Mouse (Mus musculus) thymus, postnatal 36 days (tissue): Measurements from ENCODE around the gene Ogg1.
"Not testable (repeated sequence)": the region's sequence is repeated elsewhere in the genome, so short reads cannot be mapped to it uniquely, and the experiment has no call there.

Source experiments
- DNase-seq, 2 experiments: peaks; one replicate each; pipeline ENCODE4 v3.0.0; 2022; ENCODE audit warnings: mixed read lengths in 2 of 2

The Ogg1 gene

DNA sequence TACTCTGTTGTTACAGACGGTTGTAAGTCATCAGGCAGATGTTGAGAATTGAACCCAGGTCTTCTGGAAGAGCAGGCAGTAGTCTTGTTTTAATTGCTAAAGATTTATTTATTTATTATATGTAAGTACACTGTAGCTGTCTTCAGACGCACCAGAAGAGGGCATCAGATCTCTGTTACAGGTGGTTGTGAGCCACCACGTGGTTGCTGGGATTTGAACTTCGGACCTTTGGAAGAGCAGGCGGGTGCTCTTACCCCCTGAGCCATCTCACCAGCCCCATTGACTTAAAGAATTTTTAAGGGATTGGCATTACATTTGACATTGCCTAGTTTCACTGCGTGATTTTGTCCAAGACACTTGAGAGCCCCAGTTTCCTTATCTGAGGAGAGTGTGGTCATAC, 6.0 kb downstream of the Ogg1 start:
- not testable (repeated sequence) for DNase-seq

DNA sequence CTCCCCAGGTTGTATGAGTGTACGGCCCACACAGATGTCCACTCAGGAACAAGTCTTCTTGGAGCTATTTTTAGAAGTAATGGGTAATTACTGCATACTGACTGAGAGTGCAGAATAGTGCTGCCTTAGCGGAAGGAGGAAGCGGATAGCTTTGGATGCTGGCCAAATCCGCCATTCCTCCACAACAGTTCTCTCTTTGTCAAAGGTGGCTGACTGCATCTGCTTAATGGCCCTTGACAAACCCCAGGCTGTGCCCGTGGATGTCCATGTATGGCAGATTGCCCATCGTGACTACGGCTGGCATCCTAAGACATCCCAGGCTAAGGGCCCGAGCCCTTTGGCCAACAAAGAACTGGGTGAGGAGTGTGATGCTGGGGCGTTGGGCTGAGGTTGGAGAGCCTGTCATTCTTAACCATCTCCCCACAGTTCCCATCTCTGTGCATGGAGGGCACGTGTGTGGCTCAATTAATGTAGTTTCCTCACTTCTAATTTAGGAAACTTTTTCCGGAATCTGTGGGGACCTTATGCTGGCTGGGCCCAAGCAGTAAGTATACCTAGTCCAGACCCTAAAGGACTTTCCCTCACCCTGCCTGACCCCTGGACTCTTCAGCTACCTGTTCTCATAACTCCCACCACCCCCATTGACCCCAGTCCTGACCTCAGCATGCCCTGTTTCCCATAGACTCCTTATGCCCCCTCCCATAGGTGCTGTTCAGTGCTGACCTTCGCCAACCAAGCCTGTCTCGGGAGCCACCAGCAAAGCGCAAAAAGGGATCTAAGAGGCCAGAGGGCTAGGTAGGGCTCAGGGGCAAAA, 6.6 kb downstream of the Ogg1 start:
- no peak for DNase-seq

DNA sequence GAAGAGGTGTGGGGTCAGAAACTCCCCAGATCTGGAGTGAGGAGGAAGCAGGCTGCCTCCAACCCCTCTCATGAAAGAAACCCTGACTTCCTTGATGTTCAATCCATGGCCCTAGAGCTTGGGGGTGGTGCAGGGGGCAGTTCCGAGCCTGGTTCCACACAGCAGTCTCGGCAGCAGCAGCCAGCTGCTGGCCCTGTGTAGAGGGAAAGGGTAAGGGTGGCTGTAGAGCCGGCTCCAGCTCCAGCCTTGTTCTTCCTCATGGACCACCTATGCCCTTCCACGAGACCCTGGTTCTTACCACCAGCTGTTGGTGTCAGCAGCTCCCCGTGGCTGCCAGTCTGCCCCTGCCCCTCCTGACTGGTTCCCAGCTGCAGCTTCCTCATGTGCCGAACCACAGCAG, 7.4 kb downstream of the Ogg1 start:
- no peak for DNase-seq

DNA sequence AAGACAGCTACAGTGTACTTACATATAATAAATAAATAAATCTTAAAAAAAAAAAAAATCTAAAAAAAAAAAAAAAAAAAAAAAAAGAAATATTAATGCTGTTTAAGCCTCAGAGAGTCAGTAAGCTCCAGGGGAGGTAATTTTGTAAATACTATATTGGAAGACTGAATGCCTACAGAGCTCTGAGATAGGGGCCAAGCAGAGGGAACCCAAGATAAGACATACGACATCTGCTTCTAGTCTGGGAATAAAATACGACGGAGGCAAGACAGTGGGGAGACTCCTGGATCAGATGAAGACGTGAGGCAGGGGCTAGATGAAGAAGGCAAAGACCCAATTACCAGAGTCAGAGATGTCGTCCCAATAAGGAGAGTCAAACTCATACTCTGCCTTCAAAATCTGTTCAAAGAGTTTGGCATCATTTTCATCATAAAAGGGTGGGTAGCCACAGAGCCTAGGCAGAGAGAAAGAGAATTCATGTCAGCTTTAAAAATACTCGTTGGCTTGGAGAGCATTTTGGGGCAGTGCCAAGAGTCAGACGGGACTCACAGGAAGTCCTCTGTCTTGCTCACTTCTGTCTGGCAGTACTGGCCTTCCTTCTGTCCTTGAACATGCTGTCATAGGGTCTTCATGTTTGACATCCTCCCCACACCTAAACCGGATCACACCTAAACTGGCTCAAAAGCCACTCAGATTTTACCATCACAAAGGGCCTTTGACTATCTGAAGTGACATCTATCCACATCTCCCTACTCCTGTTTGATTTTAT, 10.3 kb downstream of the Ogg1 start:
- DNase-seq: no peak

DNA sequence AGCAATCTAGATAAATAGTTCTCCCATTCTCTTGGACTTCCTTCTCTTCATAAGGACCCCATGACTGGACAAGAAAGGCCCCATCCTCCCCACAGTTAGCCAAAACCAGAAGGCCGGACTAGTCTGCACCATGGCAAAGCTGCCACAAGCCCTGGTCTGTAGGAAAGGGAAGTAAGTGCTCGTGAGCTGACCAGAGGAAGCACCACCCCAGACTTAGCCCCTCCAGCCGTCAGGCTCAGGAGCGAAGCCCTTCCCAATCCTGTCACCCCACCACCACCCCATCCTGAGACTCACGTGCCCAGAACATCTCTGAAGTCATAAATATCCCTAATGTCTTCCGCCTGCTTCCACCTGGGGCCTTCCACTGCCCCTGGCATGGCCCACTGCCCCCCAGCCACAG, 14.8 kb downstream of the Ogg1 start:
- DNase-seq: no peak

DNA sequence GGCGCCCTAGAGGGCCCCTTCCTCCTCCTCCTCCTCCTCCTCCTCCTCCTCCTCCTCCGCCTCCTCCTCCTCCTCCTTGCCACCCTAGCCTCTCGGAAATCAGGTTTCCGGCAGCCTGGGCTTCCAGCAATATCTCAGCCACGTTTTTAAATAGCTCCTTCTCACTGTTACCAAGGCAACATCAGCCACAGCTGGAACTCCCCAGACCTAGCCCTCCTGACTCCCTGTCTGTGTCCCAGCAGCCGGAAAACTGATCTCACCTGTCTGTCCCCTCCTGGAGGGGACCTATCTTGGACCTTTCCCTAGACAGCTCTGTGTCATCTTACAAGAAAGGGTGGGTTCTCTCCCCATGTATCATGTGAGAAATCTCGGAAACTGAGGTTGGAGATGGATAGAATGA, 15.5 kb downstream of the Ogg1 start:
- no peak for DNase-seq

DNA sequence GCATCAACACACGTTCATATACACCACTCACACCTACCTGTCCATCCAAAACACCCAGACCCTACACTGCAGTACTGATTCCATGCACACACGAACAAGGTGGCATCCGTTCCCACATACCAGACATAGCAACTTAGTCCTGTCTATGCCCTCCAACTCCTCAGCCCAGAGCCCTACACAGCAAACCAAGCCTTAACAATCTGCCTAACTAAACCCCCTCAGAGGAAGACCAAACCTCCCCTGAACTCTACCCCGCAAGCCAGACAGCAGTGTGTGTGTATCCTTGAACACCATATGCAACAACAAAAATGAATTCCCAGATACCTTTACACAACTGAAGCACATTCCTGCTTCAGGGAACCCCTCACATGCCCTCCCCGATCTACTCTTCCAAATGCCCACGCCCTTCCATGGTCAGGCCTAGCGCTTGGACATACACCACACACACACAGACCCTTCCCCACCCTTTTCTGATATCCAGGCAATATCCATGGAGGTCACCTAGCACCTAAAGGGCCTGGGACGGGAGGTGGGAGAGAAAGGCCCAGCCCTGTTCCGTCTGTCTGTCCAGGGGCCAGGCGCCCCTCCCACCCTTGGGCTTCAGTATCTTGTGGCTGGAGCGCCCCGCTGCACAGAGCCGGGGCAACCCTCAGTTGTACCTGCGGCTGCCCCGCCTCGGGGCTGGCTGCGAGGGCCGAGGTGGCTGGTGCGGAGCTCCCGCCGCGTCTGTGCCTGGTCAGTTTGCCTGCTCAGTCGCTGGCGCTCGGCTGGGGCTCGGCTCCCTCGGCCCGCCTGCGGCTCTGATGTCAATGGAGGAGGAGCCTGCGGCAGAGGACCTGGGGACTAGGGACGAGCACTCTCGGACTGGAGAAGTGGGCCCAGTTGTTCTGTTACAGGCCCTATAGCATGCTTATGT, 16.7 kb downstream of the Ogg1 start, which contains the start of gene Camk1:
Gene Camk1 (minus strand): TSS at position 808 of the 916 bp plus-strand sequence.
- peak; percentile 14 to 26 for DNase-seq

DNA sequence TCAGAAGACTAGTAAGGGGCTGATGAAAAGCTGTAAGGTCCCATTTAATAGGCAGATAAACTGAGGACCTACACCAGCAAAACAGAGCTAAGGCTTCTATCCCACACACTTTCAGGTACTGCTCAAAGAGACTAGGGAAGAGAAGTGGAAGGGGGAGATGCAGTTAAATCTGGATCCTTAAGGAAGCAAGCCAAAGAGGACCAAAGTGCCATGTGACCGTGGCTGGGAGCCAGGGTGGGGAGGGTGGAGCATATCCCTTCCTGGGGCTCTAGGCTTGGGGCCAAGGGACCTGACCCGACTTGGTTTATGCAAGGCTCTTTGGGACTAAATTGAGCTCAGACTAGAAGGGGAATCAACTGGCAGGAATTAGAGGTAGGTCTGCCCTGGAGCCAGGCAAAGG, 17.5 kb downstream of the Ogg1 start:
- DNase-seq: no peak

DNA sequence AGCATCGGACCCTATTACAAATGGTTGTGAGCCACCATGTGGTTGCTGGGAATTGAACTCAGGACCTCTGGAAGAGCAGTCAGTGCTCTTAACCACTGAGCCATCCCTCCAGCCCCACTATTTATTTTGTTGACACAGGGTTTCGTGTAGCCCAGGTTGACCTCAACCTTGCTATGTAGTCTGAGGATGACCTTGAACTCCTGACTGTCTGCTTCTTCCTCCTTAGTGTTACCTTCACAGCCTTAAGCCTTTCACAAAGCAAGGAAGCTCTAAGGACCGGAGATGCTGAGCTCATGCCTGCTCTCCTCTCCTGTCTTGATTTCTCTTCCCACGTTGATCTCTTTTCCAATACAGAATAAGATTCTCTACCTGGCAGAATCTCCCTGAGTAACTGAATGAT, 20.1 kb downstream of the Ogg1 start:
- no peak for DNase-seq

DNA sequence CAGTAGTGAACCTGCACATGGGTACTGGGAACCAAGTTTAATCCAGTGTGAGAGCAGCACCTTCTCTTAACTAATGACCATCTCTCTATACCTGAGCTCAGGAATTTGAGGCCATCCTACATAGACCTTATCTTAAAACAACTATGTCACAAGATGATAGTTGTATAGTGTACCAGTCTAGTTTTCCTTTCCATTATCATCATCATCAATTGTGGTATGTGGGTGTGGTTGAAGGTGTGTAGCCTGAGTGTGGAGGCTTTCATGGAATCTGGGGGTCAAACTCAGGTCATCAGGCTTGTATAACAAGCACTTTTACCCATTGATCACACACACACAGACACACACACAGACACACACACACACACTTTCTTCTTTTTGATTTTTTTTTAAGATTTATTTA, 23.8 kb downstream of the Ogg1 start:
- no peak for DNase-seq

DNA sequence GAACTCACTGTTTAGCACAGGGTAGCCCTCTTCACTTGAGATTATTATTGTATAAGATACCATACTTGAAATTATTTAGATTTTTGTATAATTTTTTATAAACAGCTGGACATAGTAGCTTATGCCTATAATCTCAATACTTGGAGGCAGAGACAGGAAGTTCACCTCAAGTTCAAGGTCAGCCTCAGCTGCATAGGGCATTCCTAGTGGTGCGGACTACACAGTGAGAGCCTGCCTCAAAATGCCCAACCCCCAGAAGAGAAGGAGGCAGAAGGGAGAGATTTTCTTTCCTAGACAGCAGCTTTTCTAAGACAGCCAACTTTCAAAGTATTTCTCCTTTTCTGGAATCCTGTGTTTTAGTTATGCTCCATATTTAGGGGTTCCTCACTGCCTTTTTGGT, 24.4 kb downstream of the Ogg1 start:
- DNase-seq: no peak

DNA sequence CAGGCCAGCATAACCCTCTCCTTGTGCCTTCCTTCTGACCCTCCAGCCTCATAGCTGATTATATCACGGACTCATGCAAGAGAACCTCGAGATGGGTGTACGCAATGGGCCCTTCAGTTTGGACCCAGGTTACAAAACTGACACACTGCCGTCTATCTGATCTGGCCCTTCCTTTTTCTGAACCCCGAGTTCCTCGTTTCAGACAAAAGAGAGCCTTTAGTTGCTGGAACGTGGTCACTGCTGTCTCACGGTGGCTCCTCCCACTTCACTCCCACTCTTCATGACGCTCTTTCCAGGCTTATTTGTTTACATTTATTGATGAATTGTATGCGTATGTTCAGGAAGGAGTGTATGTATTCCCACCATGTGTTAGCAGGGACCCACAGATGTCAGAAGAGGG, 24.9 kb downstream of the Ogg1 start:
- DNase-seq: no peak

DNA sequence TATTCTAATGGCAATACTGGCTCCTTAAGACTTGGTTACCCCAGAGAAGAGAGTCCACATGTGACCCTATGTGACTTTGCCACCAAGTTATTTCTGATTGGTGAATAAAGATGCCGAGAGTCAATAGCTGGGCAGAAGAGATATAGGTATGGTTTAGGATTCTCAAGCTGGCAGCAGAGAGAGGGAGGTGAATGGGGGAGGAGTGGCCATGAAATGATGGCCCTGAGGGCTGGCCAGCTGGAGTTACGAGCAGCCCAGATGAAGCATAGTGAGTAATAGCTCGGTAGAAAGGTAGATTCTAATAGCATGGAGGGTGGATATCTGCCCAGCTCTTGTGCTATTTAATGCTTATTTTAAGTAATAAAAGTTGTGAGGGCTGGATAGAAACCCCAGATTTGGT, 26.0 kb downstream of the Ogg1 start:
- DNase-seq: no peak

DNA sequence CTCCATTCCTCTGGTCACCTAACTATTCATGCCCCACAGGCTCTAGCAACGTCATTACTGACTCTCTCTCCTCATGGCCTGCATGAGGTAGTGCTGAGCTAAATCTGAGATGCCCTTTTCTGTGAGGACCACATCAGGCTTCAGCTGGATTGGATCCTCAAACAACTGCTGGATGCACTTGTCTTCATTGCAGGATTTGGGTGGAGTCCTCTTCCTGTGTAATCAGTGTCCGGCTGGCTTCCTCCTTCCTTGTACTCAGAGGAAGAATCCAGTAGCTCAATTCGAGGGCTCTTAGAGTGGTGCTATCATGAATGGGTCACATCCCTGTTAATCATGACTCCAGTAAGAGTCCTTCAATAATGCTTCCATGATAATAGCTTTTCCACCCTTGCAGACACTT, 26.9 kb downstream of the Ogg1 start:
- no peak for DNase-seq

DNA sequence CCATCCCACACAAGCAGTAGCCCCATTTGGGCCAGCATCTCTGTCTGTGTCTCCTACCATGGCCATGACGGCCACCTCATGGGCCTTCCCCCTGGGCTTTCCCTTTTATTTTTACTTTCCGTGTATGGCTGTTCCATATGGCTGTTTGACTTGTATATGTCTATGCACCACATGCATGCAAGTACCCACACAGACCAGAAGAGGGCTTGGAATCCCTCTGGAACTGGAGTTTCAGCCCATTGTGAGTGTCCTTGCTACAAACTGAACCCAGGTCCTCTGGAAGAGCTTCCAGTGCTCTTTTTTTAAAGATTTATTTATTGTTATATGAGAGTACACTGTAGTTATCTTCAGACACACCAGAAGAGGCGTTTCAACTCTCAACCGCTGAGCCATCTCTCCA, 34.7 kb downstream of the Ogg1 start:
- DNase-seq: no peak

DNA sequence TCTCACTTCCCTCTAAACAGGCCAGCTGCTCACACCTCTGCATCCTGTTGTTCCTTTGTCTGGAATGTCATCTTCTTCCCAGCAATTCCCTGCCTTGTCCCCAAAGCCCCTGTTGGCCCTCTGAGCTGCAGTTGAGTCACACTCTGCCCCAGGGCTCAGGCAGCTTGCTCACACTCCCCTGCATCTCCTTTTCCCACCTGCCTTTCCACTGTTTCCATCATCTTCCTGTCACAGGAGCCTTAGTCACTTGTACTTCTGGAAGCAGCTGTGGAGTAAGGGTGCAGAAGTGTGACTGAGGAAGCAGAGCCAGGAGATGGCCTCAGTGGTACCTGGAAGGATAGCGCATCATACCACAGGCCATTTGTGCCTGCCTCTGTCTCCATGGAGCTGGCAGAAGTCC, 35.5 kb downstream of the Ogg1 start:
- no peak for DNase-seq

DNA sequence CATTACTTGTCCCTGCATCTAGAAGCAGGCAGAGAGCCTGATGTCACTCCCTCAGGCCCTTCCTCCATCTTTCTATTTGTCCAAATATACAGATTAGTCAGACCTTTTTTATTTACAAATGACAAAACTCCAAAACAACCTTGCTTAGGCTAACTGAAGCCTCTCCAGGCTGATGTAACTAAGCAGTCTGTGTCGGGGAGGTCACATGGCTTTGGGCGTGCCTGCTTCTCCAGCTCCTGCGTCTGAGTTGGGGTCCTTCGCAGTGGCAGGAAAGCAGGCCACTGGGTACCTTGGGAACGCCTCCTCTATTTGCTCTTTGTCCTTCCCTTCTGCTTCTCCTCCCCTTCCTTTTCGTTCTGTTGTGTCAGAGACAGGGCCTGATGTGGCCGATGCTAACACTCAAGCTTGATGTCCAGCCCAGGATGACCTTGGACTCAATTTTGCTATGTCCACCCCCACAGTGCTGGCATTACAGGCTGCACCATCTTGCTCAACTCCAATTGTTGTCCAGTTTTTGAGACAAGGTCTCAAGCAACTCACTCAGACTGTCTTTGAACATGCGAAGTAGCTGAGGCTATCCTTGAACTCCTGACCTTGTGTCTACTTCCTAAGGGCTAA, 37.9 kb downstream of the Ogg1 start:
- no peak for DNase-seq

DNA sequence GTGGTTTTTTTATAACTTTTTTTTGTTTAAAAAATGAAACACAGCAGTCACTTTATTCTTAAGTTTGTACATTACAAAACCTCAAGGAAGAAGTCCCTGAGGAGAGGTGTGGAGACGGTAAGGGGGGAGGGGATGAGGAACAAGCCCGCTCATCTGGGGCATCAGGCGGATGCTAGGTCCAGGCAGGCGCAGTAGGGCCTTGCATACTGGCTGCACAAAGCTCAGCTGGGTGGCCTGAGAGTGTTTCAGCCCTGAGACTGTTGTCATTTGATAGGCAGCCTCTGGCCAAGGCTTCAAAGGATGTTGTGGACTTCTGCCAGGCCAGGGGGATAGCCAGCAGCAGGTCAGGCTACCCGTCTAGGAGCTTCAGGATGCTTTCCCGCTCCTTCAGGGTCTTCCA, 39.9 kb downstream of the Ogg1 start:
- no peak for DNase-seq

DNA sequence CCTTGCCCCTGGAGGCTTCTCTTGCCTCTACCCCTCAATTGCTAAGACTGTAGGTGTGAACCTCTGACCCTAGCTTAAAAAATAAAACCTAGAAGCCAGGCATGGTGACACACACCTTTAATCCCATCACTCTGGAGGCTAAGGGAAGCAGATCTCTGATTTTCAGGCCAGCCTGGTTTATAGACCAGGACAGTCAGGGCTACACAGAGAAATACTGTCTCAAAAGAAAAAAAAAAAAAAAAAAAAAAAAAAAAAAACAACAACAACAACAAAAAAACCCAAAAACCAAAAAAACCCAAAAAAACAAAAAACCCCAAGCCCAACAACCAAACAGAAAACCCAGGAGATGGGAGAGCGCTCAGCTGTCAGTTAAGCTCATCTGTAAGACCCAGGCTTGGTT, 40.8 kb downstream of the Ogg1 start:
- no peak for DNase-seq

DNA sequence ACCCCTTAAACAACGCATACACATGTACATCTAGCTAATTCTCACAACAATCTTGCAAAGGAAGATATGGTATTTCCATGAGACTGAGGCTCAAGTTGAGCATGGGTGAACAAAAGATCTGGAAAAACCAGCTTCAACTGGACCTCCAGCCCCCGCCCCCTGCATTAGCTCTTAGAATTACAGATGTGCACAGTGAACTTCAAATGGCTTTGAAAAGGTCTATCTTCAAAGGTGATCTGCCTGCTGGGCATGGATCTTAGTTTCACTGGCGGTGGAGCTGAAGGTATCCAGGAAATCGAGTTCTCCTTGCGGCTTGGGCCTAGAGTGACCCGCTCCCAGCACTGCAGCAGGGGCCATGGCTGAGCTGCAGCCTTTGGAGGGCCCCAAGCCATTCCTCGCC, 41.4 kb downstream of the Ogg1 start:
- no peak for DNase-seq

DNA sequence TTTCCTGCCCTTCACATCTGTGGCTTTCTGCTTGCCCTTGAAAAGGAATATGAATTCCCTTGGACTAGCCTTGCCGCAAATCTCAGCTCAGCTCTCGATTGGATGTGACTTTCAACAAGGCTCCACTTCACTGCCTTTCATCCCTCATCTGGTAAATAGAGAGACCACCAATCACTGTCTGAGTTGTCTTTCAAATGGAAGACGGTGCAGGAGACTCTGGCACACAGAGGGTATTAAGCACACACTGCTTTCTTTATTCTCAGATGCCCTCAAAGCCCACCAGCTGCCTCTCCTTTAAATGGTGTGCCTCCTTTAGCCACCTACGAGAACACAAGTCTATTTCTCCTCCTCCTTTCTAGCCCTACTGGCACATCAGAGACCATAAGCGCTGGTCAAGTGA, 41.8 kb downstream of the Ogg1 start:
- DNase-seq: no peak

DNA sequence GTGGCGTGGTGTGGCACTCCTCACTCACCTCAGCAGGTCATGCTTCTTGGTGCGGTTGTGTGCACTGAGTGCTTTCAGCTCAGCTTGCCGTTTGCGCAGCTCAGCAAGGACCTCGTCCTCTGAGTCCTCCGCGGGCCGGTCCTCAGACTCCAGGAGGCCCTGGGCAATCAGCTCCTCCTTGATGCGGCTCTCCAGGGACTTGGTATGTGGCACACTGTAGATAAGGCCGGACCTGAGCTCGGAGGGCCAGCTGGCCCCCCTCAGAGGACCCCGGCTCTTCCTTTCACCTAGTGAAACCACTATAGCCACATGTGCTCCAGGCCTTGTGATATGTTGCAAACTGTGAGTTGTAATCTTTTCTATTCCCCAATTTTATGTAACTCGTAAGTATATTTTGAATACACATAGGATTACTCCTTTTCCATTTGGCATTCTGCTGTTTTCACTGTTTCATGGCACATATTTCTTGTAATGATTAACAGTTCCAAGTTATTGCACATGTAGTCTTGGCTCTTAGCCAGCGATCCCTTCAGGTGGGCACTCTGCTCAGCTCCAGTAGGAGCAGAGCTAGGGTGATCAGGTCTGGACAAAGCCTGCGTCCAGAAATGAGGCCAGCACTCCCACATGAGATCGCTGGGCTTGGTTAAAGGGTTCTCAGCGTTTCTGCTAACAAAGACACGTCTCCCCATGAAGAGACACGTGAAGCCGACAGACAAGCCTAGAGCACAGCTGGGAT, 43.6 kb downstream of the Ogg1 start:
- DNase-seq: no peak
